Mouse (Mus musculus): Measurements from ENCODE around the gene 4933405L10Rik.

4933405L10Rik gene

GRCm38 (mm10) chr8:105750606-105751005 lies 43.2 kb downstream of the 4933405L10Rik start:
- DNase-seq (ENCODE audit: inconsistent age in 2 of 2, low spot score in 1 of 2) = peak; percentile 88 to 93

- DNase-seq (ENCODE audit: inconsistent age in 2 of 2, low spot score in 1 of 2) = no peak
These were observed 46.5 kb downstream of the 4933405L10Rik start for GRCm38 (mm10) chr8:105753916-105754315.

- no peak for DNase-seq (ENCODE audit: inconsistent age in 2 of 2, low spot score in 1 of 2)
These were observed 47.2 kb downstream of the 4933405L10Rik start for GRCm38 (mm10) chr8:105754688-105755087.

- no peak for DNase-seq (ENCODE audit: inconsistent age in 2 of 2, low spot score in 1 of 2)
These were observed 50.4 kb downstream of the 4933405L10Rik start for GRCm38 (mm10) chr8:105757796-105758276.

GRCm38 (mm10) chr8:105758277-105759108 lies 51.0 kb downstream of the 4933405L10Rik start, which contains the start of gene Gfod2:
TSS of gene Gfod2 (minus strand) at chr8:105758664.
- DNase-seq (ENCODE audit: inconsistent age in 2 of 2, low spot score in 1 of 2) = peak; percentile 98 to 100
